Mouse (Mus musculus): ENCODE data around the gene Myo18a.

Myo18a gene

GRCm38 (mm10) chr11:77900696-77901095, 137.7 kb downstream of the Myo18a start:
- no peak for DNase-seq (ENCODE audit: low spot score)

- DNase-seq (ENCODE audit: low spot score) = no peak
These were observed 138.3 kb downstream of the Myo18a start for GRCm38 (mm10) chr11:77901366-77901765.

- DNase-seq (ENCODE audit: low spot score) = no peak
These were observed 138.8 kb downstream of the Myo18a start for GRCm38 (mm10) chr11:77901775-77902355.

- no peak for DNase-seq (ENCODE audit: low spot score)
These were observed 140.7 kb downstream of the Myo18a start for GRCm38 (mm10) chr11:77903761-77904160.

GRCm38 (mm10) chr11:77904707-77905106, 141.7 kb downstream of the Myo18a start:
- DNase-seq (ENCODE audit: low spot score) = no peak

GRCm38 (mm10) chr11:77906097-77906687, 143.1 kb downstream of the Myo18a start:
- no peak for DNase-seq (ENCODE audit: low spot score)

- DNase-seq (ENCODE audit: low spot score) = no peak
These were observed 143.7 kb downstream of the Myo18a start for GRCm38 (mm10) chr11:77906747-77907174.

- no peak for DNase-seq (ENCODE audit: low spot score)
These were observed 145.4 kb downstream of the Myo18a start for GRCm38 (mm10) chr11:77908468-77908867.

GRCm38 (mm10) chr11:77909376-77909775, 146.3 kb downstream of the Myo18a start:
- DNase-seq (ENCODE audit: low spot score) = no peak

- no peak for DNase-seq (ENCODE audit: low spot score)
These were observed 146.7 kb downstream of the Myo18a start for GRCm38 (mm10) chr11:77909776-77910175.

- no peak for DNase-seq (ENCODE audit: low spot score)
These were observed 150.5 kb downstream of the Myo18a start for GRCm38 (mm10) chr11:77913505-77913904.

- no peak for DNase-seq (ENCODE audit: low spot score)
These were observed 151.7 kb downstream of the Myo18a start for GRCm38 (mm10) chr11:77914598-77915260.

All from urinary bladder, postnatal 10 days (tissue).